Mouse (Mus musculus) CH12.LX (cell line): ENCODE data around the gene 4930447C04Rik.

ENCODE experiments used
- CHD2 ChIP-seq: IDR thresholded peaks from 2 replicates; pipeline ENCODE4 v1.6.1; 2011; ENCODE audit warnings: low read length, improper control_type of control experiment
- CTCF ChIP-seq, 2 experiments: IDR thresholded peaks in 1 of 2; conservative IDR thresholded peaks in 1 of 2; 2 replicates each; pipeline ENCODE4 v1.5.1; 2011 to 2012; ENCODE audit warnings: low read depth in 2 of 2, low read length in 2 of 2, improper control_type of control experiment in 1 of 2, inconsistent platforms in 1 of 2, mild to moderate bottlenecking in 1 of 2, moderate library complexity in 1 of 2
- E2F4 ChIP-seq: IDR thresholded peaks from 2 replicates; pipeline ENCODE4 v1.6.1; 2011; ENCODE audit warnings: low read depth, low read length, improper control_type of control experiment; ENCODE audit not compliant: insufficient replicate concordance
- EP300 ChIP-seq: IDR thresholded peaks from 2 replicates; pipeline ENCODE4 v1.6.1; 2011; ENCODE audit warnings: low read length, improper control_type of control experiment
- KAT2A ChIP-seq: IDR thresholded peaks from 2 replicates; pipeline ENCODE4 v1.6.1; 2012; ENCODE audit warnings: low read length, improper control_type of control experiment, inconsistent platforms; ENCODE audit not compliant: insufficient replicate concordance
- MXI1 ChIP-seq: IDR thresholded peaks from 2 replicates; pipeline ENCODE4 v1.6.1; 2011; ENCODE audit warnings: mild to moderate bottlenecking, low read depth, low read length, improper control_type of control experiment
- POLR2A ChIP-seq: IDR thresholded peaks from 2 replicates; pipeline ENCODE4 v1.6.1; 2011; ENCODE audit warnings: low read depth, mild to moderate bottlenecking, improper control_type of control experiment, low read length
- POLR2AphosphoS2 ChIP-seq: IDR thresholded peaks from 2 replicates; pipeline ENCODE4 v1.6.1; 2011; ENCODE audit warnings: low read depth, low read length, improper control_type of control experiment
- TCF12 ChIP-seq: IDR thresholded peaks from 2 replicates; pipeline ENCODE4 v1.6.1; 2014; ENCODE audit warnings: low read depth, mild to moderate bottlenecking, inconsistent platforms, low read length, improper control_type of control experiment
- UBTF ChIP-seq: IDR thresholded peaks from 2 replicates; pipeline ENCODE4 v1.6.1; 2012; ENCODE audit warnings: low read depth, mild to moderate bottlenecking, inconsistent platforms, low read length, improper control_type of control experiment, moderate library complexity

DNA sequence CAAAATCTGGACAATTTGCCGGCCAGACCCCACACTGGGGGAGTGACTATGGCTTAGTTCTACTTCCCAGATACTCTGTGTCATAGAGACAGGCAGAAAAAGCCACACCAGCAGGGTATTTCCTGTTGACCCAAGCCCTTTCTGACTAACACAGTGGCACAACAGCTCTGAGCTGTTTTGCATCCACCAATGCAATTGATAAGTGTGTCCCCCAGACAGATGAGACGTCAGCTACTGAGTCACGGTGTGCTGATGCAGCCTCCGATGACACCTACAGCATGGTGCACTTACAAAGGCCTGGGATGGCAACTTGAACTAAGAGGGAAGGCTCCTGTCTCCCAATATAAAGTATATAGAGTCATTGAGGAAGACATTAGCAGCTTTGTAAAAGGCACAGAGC, 103.3 kb downstream of the 4930447C04Rik start:
- TF ChIP-seq EP300: no peak
- no peak for TF ChIP-seq CTCF (conservative IDR thresholded peaks at IDR 0.05 in 1 of 2, IDR thresholded peaks at IDR 0.05 in 1 of 2; ENCODE audit: low read depth in 2 of 2, low read length in 2 of 2)
- TF ChIP-seq TCF12: no peak
- no peak for TF ChIP-seq KAT2A
- no peak for TF ChIP-seq E2F4
- no peak for TF ChIP-seq POLR2A
- TF ChIP-seq POLR2AphosphoS2: no peak
- no peak for TF ChIP-seq CHD2
- TF ChIP-seq UBTF: no peak
- TF ChIP-seq MXI1: no peak
